Mouse (Mus musculus): ENCODE results near the gene Nrp1. TPM values are rescaled to one million over a fixed set of nuclear protein-coding genes. Genes with fewer than 3 reads are reported as not detected.
A peak's percentile ranks its signal among the peaks of the same experiment; 100 is the strongest.

Gene Nrp1
- polyA plus RNA-seq (2014; fragmentation: Nextera tagmentation; extraction: Ambion mirVana), result 20.3 and 21.4 TPM in 2 replicates

GRCm38 (mm10) chr8:128358406-128358755, at the start of gene Nrp1:
TSS of gene Nrp1 (plus strand) at chr8:128358604.
- Histone ChIP-seq H3K4me3 (ENCODE audit: low read depth, low read length) (peak within 1 kb of the TSS; percentile 63), H3K27ac (ENCODE audit: low read depth, low read length) (peak within 1 kb of the TSS; percentile 64), H3K4me1 (ENCODE audit: control insufficient read depth, insufficient read depth, low read length) (peaks cover 24% of the 10 kb centered on the region), H3K27me3 (ENCODE audit: control insufficient read depth, insufficient read depth, low read length) (peaks cover 15% of the 10 kb centered on the region), H3K9me3 (ENCODE audit: control insufficient read depth, low read length) (no peaks in the 10 kb centered on the region), H3K36me3 (ENCODE audit: control insufficient read depth, insufficient read depth, low read length) (no peaks in the 10 kb centered on the region), H3K9ac (ENCODE audit: low read length) (peak within 1 kb of the TSS; percentile 75), H3K4me2 (peak within 1 kb of the TSS; percentile 97)
- DNase-seq (ENCODE audit: low spot score, missing footprints), result peak; percentile 97
- no peak for ATAC-seq (ENCODE audit: low FRiP score)
- WGBS, result 0% methylated on average over 21 of the region's 21 CpGs

GRCm38 (mm10) chr8:128320797-128321196, 37.6 kb upstream of the Nrp1 start:
- Histone ChIP-seq H3K4me1 (ENCODE audit: control insufficient read depth, insufficient read depth, low read length) (no peaks in the 10 kb centered on the region), H3K36me3 (ENCODE audit: control insufficient read depth, insufficient read depth, low read length) (no peaks in the 10 kb centered on the region), H3K27me3 (ENCODE audit: control insufficient read depth, insufficient read depth, low read length) (no peaks in the 10 kb centered on the region), H3K27ac (ENCODE audit: low read depth, low read length) (no peak overlapping the region), H3K9ac (ENCODE audit: low read length) (no peak overlapping the region), H3K4me3 (ENCODE audit: low read depth, low read length) (no peak overlapping the region), H3K9me3 (ENCODE audit: control insufficient read depth, low read length) (no peaks in the 10 kb centered on the region), H3K4me2 (no peak overlapping the region)
- DNase-seq (ENCODE audit: low spot score, missing footprints), result no peak
- ATAC-seq (ENCODE audit: low FRiP score), result no peak
- 84% methylated on average over 2 of the region's 2 CpGs for WGBS

GRCm38 (mm10) chr8:128327281-128327680, 31.1 kb upstream of the Nrp1 start:
- ATAC-seq (ENCODE audit: low FRiP score), result no peak
- Histone ChIP-seq H3K4me1 (ENCODE audit: control insufficient read depth, insufficient read depth, low read length) (no peaks in the 10 kb centered on the region), H3K4me3 (ENCODE audit: low read depth, low read length) (no peak overlapping the region), H3K27ac (ENCODE audit: low read depth, low read length) (no peak overlapping the region), H3K36me3 (ENCODE audit: control insufficient read depth, insufficient read depth, low read length) (no peaks in the 10 kb centered on the region), H3K9me3 (ENCODE audit: control insufficient read depth, low read length) (no peaks in the 10 kb centered on the region), H3K9ac (ENCODE audit: low read length) (no peak overlapping the region), H3K27me3 (ENCODE audit: control insufficient read depth, insufficient read depth, low read length) (no peaks in the 10 kb centered on the region), H3K4me2 (no peak overlapping the region)
- WGBS, result 91% methylated on average over 1 of the region's 1 CpGs
- no peak for DNase-seq (ENCODE audit: low spot score, missing footprints)

GRCm38 (mm10) chr8:128327922-128328321, 30.5 kb upstream of the Nrp1 start:
- Histone ChIP-seq H3K4me2 (no peak overlapping the region), H3K4me1 (ENCODE audit: control insufficient read depth, insufficient read depth, low read length) (no peaks in the 10 kb centered on the region), H3K9me3 (ENCODE audit: control insufficient read depth, low read length) (no peaks in the 10 kb centered on the region), H3K4me3 (ENCODE audit: low read depth, low read length) (no peak overlapping the region), H3K36me3 (ENCODE audit: control insufficient read depth, insufficient read depth, low read length) (no peaks in the 10 kb centered on the region), H3K9ac (ENCODE audit: low read length) (no peak overlapping the region), H3K27ac (ENCODE audit: low read depth, low read length) (no peak overlapping the region), H3K27me3 (ENCODE audit: control insufficient read depth, insufficient read depth, low read length) (no peaks in the 10 kb centered on the region)
- WGBS, result 18% methylated on average over 2 of the region's 2 CpGs
- DNase-seq (ENCODE audit: low spot score, missing footprints) (no peak), ATAC-seq (ENCODE audit: low FRiP score) (no peak)

- Histone ChIP-seq H3K4me2 (no peak overlapping the region), H3K9ac (ENCODE audit: low read length) (no peak overlapping the region), H3K27ac (ENCODE audit: low read depth, low read length) (no peak overlapping the region), H3K4me1 (ENCODE audit: control insufficient read depth, insufficient read depth, low read length) (no peaks in the 10 kb centered on the region), H3K9me3 (ENCODE audit: control insufficient read depth, low read length) (no peaks in the 10 kb centered on the region), H3K27me3 (ENCODE audit: control insufficient read depth, insufficient read depth, low read length) (no peaks in the 10 kb centered on the region), H3K4me3 (ENCODE audit: low read depth, low read length) (no peak overlapping the region), H3K36me3 (ENCODE audit: control insufficient read depth, insufficient read depth, low read length) (no peaks in the 10 kb centered on the region)
- WGBS, result 91% methylated on average over 3 of the region's 3 CpGs
- no peak for DNase-seq (ENCODE audit: low spot score, missing footprints)
- ATAC-seq (ENCODE audit: low FRiP score), result no peak
These were observed 28.9 kb upstream of the Nrp1 start for GRCm38 (mm10) chr8:128329502-128329901.

GRCm38 (mm10) chr8:128335976-128336375, 22.4 kb upstream of the Nrp1 start:
- WGBS, result 86% methylated on average over 3 of the region's 3 CpGs
- no peak for DNase-seq (ENCODE audit: low spot score, missing footprints)
- Histone ChIP-seq H3K9ac (ENCODE audit: low read length) (no peak overlapping the region), H3K9me3 (ENCODE audit: control insufficient read depth, low read length) (no peaks in the 10 kb centered on the region), H3K4me1 (ENCODE audit: control insufficient read depth, insufficient read depth, low read length) (no peaks in the 10 kb centered on the region), H3K4me2 (no peak overlapping the region), H3K27me3 (ENCODE audit: control insufficient read depth, insufficient read depth, low read length) (no peaks in the 10 kb centered on the region), H3K4me3 (ENCODE audit: low read depth, low read length) (no peak overlapping the region), H3K27ac (ENCODE audit: low read depth, low read length) (no peak overlapping the region), H3K36me3 (ENCODE audit: control insufficient read depth, insufficient read depth, low read length) (no peaks in the 10 kb centered on the region)
- no peak for ATAC-seq (ENCODE audit: low FRiP score)

GRCm38 (mm10) chr8:128338951-128339350, 19.5 kb upstream of the Nrp1 start:
- no peaks in the 10 kb centered on the region for H3K4me1 ChIP-seq (ENCODE audit: control insufficient read depth, insufficient read depth, low read length)
- no peak for DNase-seq (ENCODE audit: low spot score, missing footprints)
- no peak for ATAC-seq (ENCODE audit: low FRiP score)
- H3K4me2 ChIP-seq, result no peak overlapping the region
- no peaks in the 10 kb centered on the region for H3K27me3 ChIP-seq (ENCODE audit: control insufficient read depth, insufficient read depth, low read length)
- no peak overlapping the region for H3K4me3 ChIP-seq (ENCODE audit: low read depth, low read length)
- no peak overlapping the region for H3K9ac ChIP-seq (ENCODE audit: low read length)
- no peaks in the 10 kb centered on the region for H3K9me3 ChIP-seq (ENCODE audit: control insufficient read depth, low read length)
- no peaks in the 10 kb centered on the region for H3K36me3 ChIP-seq (ENCODE audit: control insufficient read depth, insufficient read depth, low read length)
- H3K27ac ChIP-seq (ENCODE audit: low read depth, low read length), result no peak overlapping the region

GRCm38 (mm10) chr8:128339521-128339920, 18.9 kb upstream of the Nrp1 start:
- DNase-seq (ENCODE audit: low spot score, missing footprints), result no peak
- Histone ChIP-seq H3K9ac (ENCODE audit: low read length) (no peak overlapping the region), H3K4me1 (ENCODE audit: control insufficient read depth, insufficient read depth, low read length) (no peaks in the 10 kb centered on the region), H3K4me3 (ENCODE audit: low read depth, low read length) (no peak overlapping the region), H3K9me3 (ENCODE audit: control insufficient read depth, low read length) (no peaks in the 10 kb centered on the region), H3K4me2 (no peak overlapping the region), H3K27ac (ENCODE audit: low read depth, low read length) (no peak overlapping the region), H3K36me3 (ENCODE audit: control insufficient read depth, insufficient read depth, low read length) (no peaks in the 10 kb centered on the region), H3K27me3 (ENCODE audit: control insufficient read depth, insufficient read depth, low read length) (no peaks in the 10 kb centered on the region)
- no peak for ATAC-seq (ENCODE audit: low FRiP score)
- 94% methylated on average over 3 of the region's 3 CpGs for WGBS

- Histone ChIP-seq H3K36me3 (ENCODE audit: control insufficient read depth, insufficient read depth, low read length) (no peaks in the 10 kb centered on the region), H3K9ac (ENCODE audit: low read length) (no peak overlapping the region), H3K27ac (ENCODE audit: low read depth, low read length) (no peak overlapping the region), H3K4me1 (ENCODE audit: control insufficient read depth, insufficient read depth, low read length) (peaks cover 3% of the 10 kb centered on the region; the same call in 1 of the 2 replicates), H3K4me3 (ENCODE audit: low read depth, low read length) (no peak overlapping the region), H3K9me3 (ENCODE audit: control insufficient read depth, low read length) (no peaks in the 10 kb centered on the region), H3K4me2 (no peak overlapping the region), H3K27me3 (ENCODE audit: control insufficient read depth, insufficient read depth, low read length) (no peaks in the 10 kb centered on the region; the same call in 1 of the 2 replicates)
- DNase-seq (ENCODE audit: low spot score, missing footprints) (peak; percentile 14), ATAC-seq (ENCODE audit: low FRiP score) (no peak)
These were observed 8.0 kb upstream of the Nrp1 start for GRCm38 (mm10) chr8:128350405-128350804.

GRCm38 (mm10) chr8:128351211-128351610, 7.2 kb upstream of the Nrp1 start:
- no peak for ATAC-seq (ENCODE audit: low FRiP score)
- no peaks in the 10 kb centered on the region for H3K9me3 ChIP-seq (ENCODE audit: control insufficient read depth, low read length)
- H3K27ac ChIP-seq (ENCODE audit: low read depth, low read length), result no peak overlapping the region
- H3K36me3 ChIP-seq (ENCODE audit: control insufficient read depth, insufficient read depth, low read length), result no peaks in the 10 kb centered on the region
- H3K27me3 ChIP-seq (ENCODE audit: control insufficient read depth, insufficient read depth, low read length), result peaks cover 5% of the 10 kb centered on the region; the same call in 1 of the 2 replicates
- peaks cover 3% of the 10 kb centered on the region; the same call in 1 of the 2 replicates for H3K4me1 ChIP-seq (ENCODE audit: control insufficient read depth, insufficient read depth, low read length)
- no peak overlapping the region for H3K4me2 ChIP-seq
- H3K4me3 ChIP-seq (ENCODE audit: low read depth, low read length), result no peak overlapping the region
- H3K9ac ChIP-seq (ENCODE audit: low read length), result no peak overlapping the region
- DNase-seq (ENCODE audit: low spot score, missing footprints), result peak; percentile 76
